Comparison of ENCODE assay signal across 7 mouse cellular contexts in the genomic region with DNA sequence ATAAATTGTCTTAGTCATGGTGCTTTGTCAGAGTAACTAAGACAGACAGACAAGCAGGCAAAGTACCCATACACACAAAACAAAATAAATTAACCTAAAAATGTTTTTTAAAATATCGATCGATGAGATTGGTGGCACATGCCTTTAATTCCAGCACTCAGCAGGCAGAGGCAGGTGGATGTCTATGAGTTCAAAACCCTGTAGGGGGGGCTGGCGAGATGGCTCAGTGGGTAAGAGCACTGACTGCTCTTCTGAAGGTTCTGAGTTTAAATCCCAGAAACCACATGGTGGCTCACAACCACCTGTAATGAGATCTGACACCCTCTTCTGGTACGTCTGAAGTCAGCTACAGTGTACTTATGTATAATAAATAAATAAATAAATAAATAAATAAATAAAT.
DNase-seq lines count a peak whose midpoint lies in the region; ATAC-seq and TF ChIP-seq lines count a peak whose summit lies in the region.
"Not testable (repeated sequence)": the region's sequence is repeated elsewhere in the genome, so short reads cannot be mapped to it uniquely, and the experiment has no call there.

No protein-coding gene starts in this region.

- dilution Hi-C loops in CH12.LX (cut with MboI; ENCODE audit: extremely low pct_ligation_motif_present, extremely low pct_unique_long_range_greater_than_20kb, low sequenced_read_pairs) = not testable (repeated sequence)

- not testable (repeated sequence) for H3K9ac ChIP-seq in CH12.LX (ENCODE audit: insufficient read depth, low read depth); liver, embryonic 13.5 days

- H3K27me3 ChIP-seq in CH12.LX (replicated peaks); liver, embryonic 13.5 days: not testable (repeated sequence)

- peak; percentile 22 for TF ChIP-seq RAD21 in CH12.LX (IDR thresholded peaks at IDR 0.05; ENCODE audit: low read depth, low read length)

- H3K9me3 ChIP-seq in CH12.LX (replicated peaks; ENCODE audit: low read length); liver, embryonic 13.5 days (replicated peaks): not testable (repeated sequence)

- H3K27ac ChIP-seq in CH12.LX (ENCODE audit: insufficient read depth, low read depth); liver, embryonic 13.5 days: not testable (repeated sequence)

- TF ChIP-seq EP300 in CH12.LX (IDR thresholded peaks at IDR 0.05; ENCODE audit: low read length) = not testable (repeated sequence)

- TF ChIP-seq POLR2A in CH12.LX (IDR thresholded peaks at IDR 0.05; ENCODE audit: low read depth, low read length) = not testable (repeated sequence)

- not testable (repeated sequence) for H3K4me3 ChIP-seq in CH12.LX (replicated peaks in 1 of 3; ENCODE audit: low read depth in 2 of 3, low read length in 2 of 3, poor library complexity in 1 of 3); liver, embryonic 13.5 days (replicated peaks)

- not testable (repeated sequence) for H3K4me2 ChIP-seq in CH12.LX (ENCODE audit: insufficient read depth, low read depth, poor library complexity, severe bottlenecking); liver, embryonic 13.5 days

- H3K79me2 ChIP-seq in CH12.LX (replicated peaks; ENCODE audit: control insufficient read depth, extremely low read depth, insufficient read depth, poor library complexity, severe bottlenecking) = not testable (repeated sequence)

- TF ChIP-seq CTCF in CH12.LX (conservative IDR thresholded peaks at IDR 0.05 in 1 of 2, IDR thresholded peaks at IDR 0.05 in 1 of 2; ENCODE audit: low read depth in 2 of 2, low read length in 2 of 2) = peak in 1 of 2 experiments; percentile 51; a peak in 2 of 4 replicates

- 76% methylated on average over 4 of the region's 4 CpGs for WGBS in liver, embryonic 13.5 days (ENCODE audit: insufficient replicate concordance)

- in situ Hi-C loops in CH12.LX (cut with MboI; ENCODE audit: low pct_ligation_motif_present, low pct_unique_long_range_greater_than_20kb, low sequenced_read_pairs) = loop anchor here (10.0 kb wide), 1 partner anchor 64 kb away; no protein-coding TSS in a partner anchor

- DNase-seq in B cell, adult 2 months = peak; percentile 32 to 44
- peak; percentile 42 for DNase-seq in CH12.LX (ENCODE audit: extremely low read depth)
- peak; percentile 23 for DNase-seq in T-cell, adult 2 months (ENCODE audit: low spot score)
- peak; percentile 3 for DNase-seq in liver, embryonic 13.5 days
- peak; percentile 6 to 15 for DNase-seq in spleen, postnatal 36 days (ENCODE audit: low spot score in 2 of 2)
- DNase-seq in thymus, postnatal 0 days (ENCODE audit: low spot score) = peak; percentile 29
- peak; percentile 42 for DNase-seq in thymus, postnatal 25 days

- H3K4me1 ChIP-seq in CH12.LX (ENCODE audit: control insufficient read depth in 1 of 2, insufficient read depth in 2 of 2) = peaks cover 8 to 27% of the 10 kb centered on the region in 2 experiments; a peak in 3 of 4 replicates
- not testable (repeated sequence) for H3K4me1 ChIP-seq in liver, embryonic 13.5 days (replicated peaks)

- ATAC-seq in liver, embryonic 13.5 days (ENCODE audit: low read depth) = not testable (repeated sequence)

- not testable (repeated sequence) for H3K36me3 ChIP-seq in CH12.LX (replicated peaks in 1 of 2; ENCODE audit: control insufficient read depth in 1 of 2, insufficient read depth in 1 of 2, low read length in 1 of 2); liver, embryonic 13.5 days
